Comparison of ENCODE assay signal across 9 mouse cellular contexts in genomic region chr13:91128581-91128980, GRCm38 (mm10).
DNase-seq lines count a peak whose midpoint lies in the region; ATAC-seq lines count a peak whose summit lies in the region.
"Had no signal": no experiment of that assay in that cellular context is flagged by ENCODE, and none has a peak within 500 bp of the region (broad histone marks: within the 10 kb centered on the region; RNA-seq: fewer than 3 reads in every experiment).

No protein-coding gene starts in this region.

- H3K9ac ChIP-seq in hindbrain, embryonic 16.5 days (ENCODE audit: low read depth, low read length), result peak overlapping the region; percentile 25; the same call in 1 of the 2 replicates
- H3K9ac ChIP-seq in midbrain, embryonic 12.5 days (replicated peaks), result no peak overlapping the region
- H3K9ac ChIP-seq: lung, embryonic 15.5 days had no signal

- H3K27me3 ChIP-seq in hindbrain, embryonic 16.5 days (replicated peaks; ENCODE audit: control insufficient read depth, insufficient read depth, low read length), result no peaks in the 10 kb centered on the region
- no peaks in the 10 kb centered on the region for H3K27me3 ChIP-seq in midbrain, embryonic 12.5 days
- H3K27me3 ChIP-seq: lung, embryonic 15.5 days had no signal

- H3K4me1 ChIP-seq in hindbrain, embryonic 16.5 days (ENCODE audit: control insufficient read depth, insufficient read depth, low read depth, low read length), result peaks cover 4% of the 10 kb centered on the region; the same call in 1 of the 2 replicates
- H3K4me1 ChIP-seq in midbrain, embryonic 12.5 days, result peaks cover 8% of the 10 kb centered on the region; the same call in 1 of the 2 replicates

- DNase-seq in cerebellum, postnatal 4 days (ENCODE audit: low spot score in 2 of 2), result no peak
- peak; percentile 33 to 40 for DNase-seq in cerebellum, postnatal 10 days
- DNase-seq in urinary bladder, postnatal 25 days (ENCODE audit: low spot score), result no peak
- DNase-seq in spleen, adult 18-20 months, result no peak
- DNase-seq in adrenal gland, postnatal 14 days, result no peak

- no peaks in the 10 kb centered on the region for H3K9me3 ChIP-seq in hindbrain, embryonic 16.5 days (ENCODE audit: control insufficient read depth, low read length)
- H3K9me3 ChIP-seq in midbrain, embryonic 12.5 days, result no peaks in the 10 kb centered on the region
- H3K9me3 ChIP-seq: lung, embryonic 15.5 days had no signal

- H3K27ac ChIP-seq in hindbrain, embryonic 16.5 days (ENCODE audit: low read depth, low read length), result peak overlapping the region; percentile 39; the same call in 1 of the 2 replicates
- peak overlapping the region; percentile 58 for H3K27ac ChIP-seq in midbrain, embryonic 12.5 days (replicated peaks)
- H3K27ac ChIP-seq: lung, embryonic 15.5 days had no signal

- ATAC-seq in cerebellum, adult (ENCODE audit: insufficient number of reproducible peaks, low FRiP score, low TSS enrichment), result peak; percentile 84
- peak; percentile 61 for ATAC-seq in hindbrain, embryonic 16.5 days
- ATAC-seq in midbrain, embryonic 12.5 days (ENCODE audit: low FRiP score, low read depth), result peak; percentile 66; the same call in 1 of the 2 replicates

- H3K4me3 ChIP-seq in hindbrain, embryonic 16.5 days (ENCODE audit: low read length), result no peak overlapping the region
- H3K4me3 ChIP-seq in midbrain, embryonic 12.5 days, result no peak overlapping the region
- H3K4me3 ChIP-seq: lung, embryonic 15.5 days had no signal

- 20% methylated on average over 1 of the region's 1 CpGs for whole genome bisulfite sequencing in hindbrain, embryonic 16.5 days
- whole genome bisulfite sequencing in midbrain, embryonic 12.5 days, result 57% methylated on average over 1 of the region's 1 CpGs

- H3K36me3 ChIP-seq in hindbrain, embryonic 16.5 days (ENCODE audit: control insufficient read depth, insufficient read depth, low read length), result no peaks in the 10 kb centered on the region
- no peaks in the 10 kb centered on the region for H3K36me3 ChIP-seq in midbrain, embryonic 12.5 days
- H3K36me3 ChIP-seq: lung, embryonic 15.5 days had no signal

- H3K4me2 ChIP-seq in hindbrain, embryonic 16.5 days (ENCODE audit: low read length), result peak overlapping the region; percentile 2; the same call in 1 of the 2 replicates
- H3K4me2 ChIP-seq in midbrain, embryonic 12.5 days (replicated peaks), result no peak overlapping the region
- H3K4me2 ChIP-seq: lung, embryonic 15.5 days had no signal

Comparison
In these comparisons a context has a peak if more than half of its experiments do, and no peak if none do; other contexts are left out.
1. DNase-seq: peak in cerebellum, postnatal 10 days (2 of 2); none in cerebellum, postnatal 4 days (0 of 2), urinary bladder, postnatal 25 days (single experiment), spleen, adult 18-20 months (0 of 2) and adrenal gland, postnatal 14 days (single experiment).
2. Peak in every context shown above with its lines, with median percentiles within 50 percentile points of each other: ATAC-seq.